Mouse (Mus musculus): ENCODE measurements around the gene Hist1h2bp.
"Not testable (repeated sequence)": the region's sequence is repeated elsewhere in the genome, so short reads cannot be mapped to it uniquely, and the experiment has no call there.

Hist1h2bp gene

GRCm38 (mm10) chr13:21783255-21783617, 4.0 kb upstream of the Hist1h2bp start, which contains the start of gene Hist1h3i:
Gene Hist1h3i, minus strand, starts transcription at chr13:21783370.
- peak; percentile 73 to 89 for DNase-seq (ENCODE audit: low spot score in 2 of 2)

- DNase-seq (ENCODE audit: low spot score in 2 of 2) = no peak
Measured at GRCm38 (mm10) chr13:21783734-21784161, 3.5 kb upstream of the Hist1h2bp start.

- no peak for DNase-seq (ENCODE audit: low spot score in 2 of 2)
Measured at GRCm38 (mm10) chr13:21784311-21784710, 3.0 kb upstream of the Hist1h2bp start.

- no peak for DNase-seq (ENCODE audit: low spot score in 2 of 2)
Measured at GRCm38 (mm10) chr13:21786189-21786898, 917 bp upstream of the Hist1h2bp start.

- DNase-seq (ENCODE audit: low spot score in 2 of 2) = no peak
Measured at GRCm38 (mm10) chr13:21787760-21788593, 716 bp downstream of the Hist1h2bp start.

- DNase-seq (ENCODE audit: low spot score in 2 of 2) = no peak
Measured at GRCm38 (mm10) chr13:21789925-21790324, 2.7 kb downstream of the Hist1h2bp start.

- no peak for DNase-seq (ENCODE audit: low spot score in 2 of 2)
Measured at GRCm38 (mm10) chr13:21790601-21791283, 3.5 kb downstream of the Hist1h2bp start.

GRCm38 (mm10) chr13:21795584-21795983, 8.3 kb downstream of the Hist1h2bp start:
- no peak for DNase-seq (ENCODE audit: low spot score in 2 of 2)

GRCm38 (mm10) chr13:21797163-21797562, 9.9 kb downstream of the Hist1h2bp start:
- not testable (repeated sequence) for DNase-seq (ENCODE audit: low spot score in 2 of 2)

GRCm38 (mm10) chr13:21803058-21803457, 15.8 kb downstream of the Hist1h2bp start:
- DNase-seq (ENCODE audit: low spot score in 2 of 2) = not testable (repeated sequence)

- not testable (repeated sequence) for DNase-seq (ENCODE audit: low spot score in 2 of 2)
Measured at GRCm38 (mm10) chr13:21810073-21810472, 22.8 kb downstream of the Hist1h2bp start, which contains the start of the genes Hist1h2bq and Hist1h2ao. Gene Hist1h2bq, minus strand, starts transcription at chr13:21810197. Gene Hist1h2ao, plus strand, starts transcription at chr13:21810465.

- not testable (repeated sequence) for DNase-seq (ENCODE audit: low spot score in 2 of 2)
Measured at GRCm38 (mm10) chr13:21811074-21811473, 23.8 kb downstream of the Hist1h2bp start.

GRCm38 (mm10) chr13:21811539-21811938, 24.3 kb downstream of the Hist1h2bp start, which contains the start of gene Hist1h4m:
Gene Hist1h4m, plus strand, starts transcription at chr13:21811746.
- peak; percentile 45 to 64 for DNase-seq (ENCODE audit: low spot score in 2 of 2)

GRCm38 (mm10) chr13:21812092-21812491, 24.8 kb downstream of the Hist1h2bp start:
- DNase-seq (ENCODE audit: low spot score in 2 of 2) = not testable (repeated sequence)

GRCm38 (mm10) chr13:21820082-21820890, 33.0 kb downstream of the Hist1h2bp start:
- DNase-seq (ENCODE audit: low spot score in 2 of 2) = not testable (repeated sequence)

- DNase-seq (ENCODE audit: low spot score in 2 of 2) = no peak
Measured at GRCm38 (mm10) chr13:21828511-21828910, 41.2 kb downstream of the Hist1h2bp start.

- DNase-seq (ENCODE audit: low spot score in 2 of 2) = no peak
Measured at GRCm38 (mm10) chr13:21830344-21830743, 43.1 kb downstream of the Hist1h2bp start.

GRCm38 (mm10) chr13:21831418-21832394, 44.4 kb downstream of the Hist1h2bp start, which contains the start of gene Hist1h4n:
Gene Hist1h4n, minus strand, starts transcription at chr13:21832196.
- DNase-seq (ENCODE audit: low spot score in 2 of 2) = peak; percentile 26 to 59

- not testable (repeated sequence) for DNase-seq (ENCODE audit: low spot score in 2 of 2)
Measured at GRCm38 (mm10) chr13:21833461-21833860, 46.2 kb downstream of the Hist1h2bp start, which contains the start of the genes Hist1h2ap and Hist1h2br. Gene Hist1h2ap, minus strand, starts transcription at chr13:21833507. Gene Hist1h2br, plus strand, starts transcription at chr13:21833743.

Data from heart, adult 9 months (tissue).